Mouse (Mus musculus) kidney, postnatal 0 days (tissue): ENCODE data around the gene Asl. TPM values are rescaled to one million over a fixed set of nuclear protein-coding genes. Genes with fewer than 3 reads are reported as not detected.

Experiments used
- ATAC-seq: fragments of 200-750 bp; cut with Nextera tagmentation; replicated peaks from 2 replicates; pipeline ENCODE4 v1.8.0; 2017; ENCODE audit warnings: low read depth, moderate number of reproducible peaks, moderate TSS enrichment, moderate library complexity; ENCODE audit not compliant: low FRiP score
- DNase-seq: peaks from one replicate; pipeline ENCODE4 v3.0.0-alpha.2; 2016; ENCODE audit warnings: low spot score
- H3K27ac ChIP-seq: fragments of 300-500 bp; sonication (generic); 2 replicates; pipeline ENCODE4 v1.5.1; 2014; ENCODE audit warnings: mild to moderate bottlenecking
- H3K27me3 ChIP-seq: fragments of 300-500 bp; sonication (generic); 2 replicates; pipeline ENCODE4 v1.6.1; 2014; ENCODE audit warnings: low read length, mixed read lengths; ENCODE audit not compliant: insufficient read depth
- H3K36me3 ChIP-seq: fragments of 300-500 bp; sonication (generic); 2 replicates; pipeline ENCODE4 v1.6.1; 2014; ENCODE audit warnings: low read length, mixed read lengths; ENCODE audit not compliant: insufficient read depth
- H3K4me1 ChIP-seq: fragments of 300-500 bp; sonication (generic); replicated peaks from 2 replicates; pipeline ENCODE4 v1.6.1; 2014; ENCODE audit warnings: antibody characterized with exemption, low read length, mixed read lengths; ENCODE audit not compliant: insufficient read depth
- H3K4me2 ChIP-seq: fragments of 300-500 bp; sonication (generic); 2 replicates; pipeline ENCODE4 v1.6.1; 2014; ENCODE audit warnings: mild to moderate bottlenecking, low read length, moderate library complexity, mixed read lengths
- H3K4me3 ChIP-seq: fragments of 300-500 bp; sonication (generic); replicated peaks from 2 replicates; pipeline ENCODE4 v1.5.1; 2014; ENCODE audit warnings: low read depth, low read length
- H3K9ac ChIP-seq: fragments of 300-500 bp; sonication (generic); 2 replicates; pipeline ENCODE4 v1.6.1; 2014; ENCODE audit warnings: low read depth, low read length
- H3K9me3 ChIP-seq: fragments of 300-500 bp; sonication (generic); replicated peaks from 2 replicates; pipeline ENCODE4 v1.6.1; 2016; ENCODE audit warnings: low read length, inconsistent platforms, mixed read lengths
- CTCF ChIP-seq: IDR thresholded peaks from 2 replicates; pipeline ENCODE4 v1.5.1; 2016; ENCODE audit warnings: antibody characterized with exemption, low read depth, mild to moderate bottlenecking, moderate library complexity
- WGBS: fragments of 180-500 bp; shearing (Covaris S2); extraction: QIAGEN DNeasy Blood & Tissue Kit; methylation state at CpG from one replicate; pipeline ENCODE4 v1.1.7; 2014; 5-methylcytosine and 5-hydroxymethylcytosine counted together
- polyA plus RNA-seq: library from polyadenylated mRNA; unstranded; fragments of >200 nt; fragmentation: Nextera tagmentation; extraction: Ambion mirVana; gene quantifications from 2 replicates; pipeline ENCODE4 v1.2.1, GENCODE M21; 2015

Gene Asl
- polyA plus RNA-seq, 1 experiment from 2014 or later, result 86.4 TPM

DNA sequence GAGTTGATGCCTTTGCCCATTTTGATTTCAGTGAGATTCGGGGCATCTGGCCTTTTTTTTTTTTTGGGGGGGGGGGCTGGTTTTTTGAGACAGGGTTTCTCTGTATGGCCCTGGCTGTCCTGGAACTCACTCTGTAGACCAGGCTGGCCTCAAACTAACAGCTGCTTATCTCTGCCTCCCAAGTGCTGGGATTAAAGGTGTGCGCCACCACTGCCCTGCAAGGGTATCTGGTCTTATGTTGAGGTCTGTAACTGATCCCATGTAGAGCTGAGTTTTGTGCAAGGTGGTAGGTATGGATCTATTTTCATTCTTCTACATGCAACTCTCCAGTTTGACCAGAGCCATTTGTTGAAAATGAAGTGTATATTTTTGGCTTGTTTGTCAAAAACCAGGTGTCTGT lies 27.3 kb upstream of the Asl start:
- H3K4me1 ChIP-seq, result no peaks in the 10 kb centered on the region
- no peaks in the 10 kb centered on the region for H3K27me3 ChIP-seq
- H3K9ac ChIP-seq, result no peak overlapping the region
- ATAC-seq (no peak), DNase-seq (no peak)
- no peak overlapping the region for H3K4me3 ChIP-seq
- H3K4me2 ChIP-seq, result no peak overlapping the region
- no peak overlapping the region for H3K27ac ChIP-seq
- 0 out of 2 replicates have a peak, but pooled peaks cover 16% of the 10 kb centered on the region for H3K36me3 ChIP-seq
- H3K9me3 ChIP-seq, result no peaks in the 10 kb centered on the region
- 94% methylated on average over 2 of the region's 2 CpGs for WGBS
- no peak for TF ChIP-seq CTCF

DNA sequence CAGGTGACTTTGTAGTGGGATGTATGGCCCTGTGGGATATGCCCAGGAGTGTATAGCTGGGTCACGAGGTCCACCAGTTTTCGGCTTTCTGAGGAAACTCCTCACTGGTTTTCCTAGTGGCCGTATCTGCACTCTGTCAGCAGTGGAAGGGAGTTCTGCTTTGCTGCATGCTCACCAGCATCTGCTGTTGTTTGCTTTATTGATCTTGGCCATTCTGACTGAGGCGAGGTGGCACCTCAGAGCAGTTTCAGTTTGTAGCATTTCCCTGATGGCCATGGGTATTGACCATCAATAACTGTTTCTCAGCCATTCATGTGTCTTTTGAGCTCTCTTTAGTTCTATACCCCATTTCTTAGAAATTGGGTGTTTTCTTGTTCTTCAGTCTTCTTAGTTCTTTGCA lies 26.6 kb upstream of the Asl start:
- no peak for TF ChIP-seq CTCF
- no peaks in the 10 kb centered on the region for H3K27me3 ChIP-seq
- no peak overlapping the region for H3K9ac ChIP-seq
- no peaks in the 10 kb centered on the region for H3K4me1 ChIP-seq
- no peak overlapping the region for H3K4me2 ChIP-seq
- no peak overlapping the region for H3K4me3 ChIP-seq
- no peaks in the 10 kb centered on the region for H3K9me3 ChIP-seq
- H3K27ac ChIP-seq, result no peak overlapping the region
- H3K36me3 ChIP-seq, result 0 out of 2 replicates have a peak, but pooled peaks cover 20% of the 10 kb centered on the region
- no peak for ATAC-seq
- DNase-seq, result no peak
- 94% methylated on average over 4 of the region's 4 CpGs for WGBS

DNA sequence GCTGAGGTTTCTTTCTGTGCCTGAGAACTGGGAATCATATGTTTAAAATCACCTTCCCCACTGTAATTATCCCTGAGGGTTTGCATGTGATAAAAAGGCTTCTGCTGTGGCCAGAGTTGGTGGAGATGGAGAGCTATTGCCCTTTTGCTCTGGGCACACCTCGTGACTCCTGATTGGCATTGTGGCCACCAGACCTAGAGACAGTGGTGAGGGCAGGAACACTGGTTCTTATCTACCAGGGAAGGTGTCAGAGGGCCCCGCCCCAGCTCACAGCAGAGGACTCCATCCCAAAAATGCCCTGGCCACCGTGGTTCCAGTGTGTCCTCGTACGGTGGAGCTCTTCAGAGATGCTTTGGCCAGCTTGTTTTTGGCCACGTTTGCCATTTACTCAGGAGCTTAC lies 23.9 kb upstream of the Asl start:
- TF ChIP-seq CTCF, result no peak
- 95% methylated on average over 6 of the region's 6 CpGs for WGBS
- Histone ChIP-seq H3K4me1 (no peaks in the 10 kb centered on the region; the same call in 1 of the 2 replicates), H3K9me3 (no peaks in the 10 kb centered on the region), H3K36me3 (0 out of 2 replicates have a peak, but pooled peaks cover 17% of the 10 kb centered on the region), H3K4me2 (no peak overlapping the region), H3K27ac (no peak overlapping the region), H3K27me3 (no peaks in the 10 kb centered on the region), H3K9ac (no peak overlapping the region), H3K4me3 (no peak overlapping the region)
- DNase-seq, result no peak
- no peak for ATAC-seq

DNA sequence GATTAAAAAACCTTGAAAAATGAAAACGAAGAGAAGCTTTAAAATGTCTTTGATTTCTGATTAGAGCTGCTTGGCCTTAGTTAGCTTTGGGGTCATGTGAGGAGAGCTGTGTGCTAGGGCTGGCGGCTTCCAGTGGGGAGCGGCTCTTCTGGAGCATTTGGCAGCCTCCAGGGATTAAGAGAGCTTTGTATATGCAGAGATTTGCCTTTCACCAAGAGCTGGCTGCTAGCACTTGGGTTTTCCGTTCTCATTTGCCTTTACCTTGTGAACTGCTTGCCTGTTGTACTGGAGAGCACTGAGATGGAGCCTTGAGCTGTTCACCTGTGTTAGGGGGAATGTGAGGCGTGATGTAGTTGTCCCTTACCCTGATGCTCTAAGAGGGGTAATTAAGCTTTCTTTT lies 23.5 kb upstream of the Asl start:
- H3K36me3 ChIP-seq, result 0 out of 2 replicates have a peak, but pooled peaks cover 17% of the 10 kb centered on the region
- ATAC-seq (no peak), DNase-seq (no peak)
- no peak overlapping the region for H3K4me2 ChIP-seq
- H3K27ac ChIP-seq, result no peak overlapping the region
- no peaks in the 10 kb centered on the region for H3K27me3 ChIP-seq
- no peak for TF ChIP-seq CTCF
- WGBS, result 77% methylated on average over 5 of the region's 5 CpGs
- H3K9ac ChIP-seq, result no peak overlapping the region
- H3K4me3 ChIP-seq, result no peak overlapping the region
- no peaks in the 10 kb centered on the region; the same call in 1 of the 2 replicates for H3K4me1 ChIP-seq
- no peaks in the 10 kb centered on the region for H3K9me3 ChIP-seq

DNA sequence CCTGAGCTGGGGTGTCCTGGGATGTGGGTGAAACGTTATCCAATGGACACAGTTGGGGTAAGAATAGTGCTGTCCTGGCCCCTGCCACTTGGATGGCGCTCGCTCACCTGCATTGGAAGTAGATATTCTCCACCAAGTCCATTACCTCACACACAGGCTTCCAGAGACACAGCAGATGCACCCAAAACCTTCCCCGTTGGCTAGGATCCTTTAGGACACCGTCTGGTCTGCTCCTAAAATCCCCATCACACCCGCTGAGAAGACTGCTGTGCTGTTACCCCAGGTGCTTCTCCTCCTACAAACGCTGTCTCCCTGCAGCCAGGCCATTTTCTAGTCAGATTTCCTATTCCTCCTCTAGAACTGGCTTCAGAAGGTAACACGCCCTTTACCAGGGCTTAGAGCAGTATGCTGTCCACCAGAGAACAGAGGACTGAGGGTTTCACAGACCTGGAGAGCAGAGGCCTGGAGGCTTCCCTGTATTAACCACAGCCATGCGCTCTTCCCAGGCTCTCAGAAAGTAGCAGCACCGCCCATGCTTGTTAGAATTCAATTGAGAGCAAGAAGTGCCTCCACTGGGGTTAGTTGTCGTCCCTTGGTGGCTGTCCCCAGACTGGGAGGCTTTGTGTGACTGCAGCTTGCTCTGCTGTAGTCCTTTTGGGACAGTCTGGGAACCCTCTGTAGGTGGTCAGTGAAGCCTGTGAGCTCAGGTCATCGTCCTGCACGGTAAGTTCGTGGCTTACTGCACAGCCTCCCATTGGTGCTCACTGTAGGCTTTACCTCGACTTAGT lies 22.2 kb upstream of the Asl start:
- H3K36me3 ChIP-seq, result peaks cover 19% of the 10 kb centered on the region; the same call in 1 of the 2 replicates
- H3K4me3 ChIP-seq, result no peak overlapping the region
- no peak for DNase-seq
- H3K4me2 ChIP-seq, result no peak overlapping the region
- no peak overlapping the region for H3K27ac ChIP-seq
- H3K9me3 ChIP-seq, result no peaks in the 10 kb centered on the region
- no peaks in the 10 kb centered on the region; the same call in 1 of the 2 replicates for H3K4me1 ChIP-seq
- no peak for TF ChIP-seq CTCF
- no peak overlapping the region for H3K9ac ChIP-seq
- no peak for ATAC-seq
- no peaks in the 10 kb centered on the region for H3K27me3 ChIP-seq
- 79% methylated on average over 15 of the region's 15 CpGs for WGBS

DNA sequence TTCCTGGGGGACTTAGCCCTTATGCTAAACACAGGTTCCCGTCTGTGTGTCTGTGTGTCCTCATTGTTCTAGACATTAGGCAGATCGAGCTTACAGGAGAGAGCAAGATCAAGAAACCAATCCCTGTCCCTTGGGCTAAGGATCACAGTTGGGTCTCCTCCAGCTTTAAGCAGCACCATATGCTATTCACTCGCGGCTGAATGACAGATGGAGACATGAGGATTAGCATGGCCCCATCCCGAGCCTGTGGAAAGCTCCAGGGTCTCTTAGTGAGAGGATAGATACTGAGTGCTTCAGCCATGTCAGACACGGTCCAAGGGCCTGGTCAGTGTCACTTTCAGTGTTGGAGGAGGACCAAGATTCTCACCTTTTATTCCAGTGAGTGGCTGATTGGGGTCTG lies 21.4 kb upstream of the Asl start:
- WGBS, result 77% methylated on average over 6 of the region's 6 CpGs
- peaks cover 20% of the 10 kb centered on the region; the same call in 1 of the 2 replicates for H3K36me3 ChIP-seq
- no peak overlapping the region for H3K9ac ChIP-seq
- H3K9me3 ChIP-seq, result no peaks in the 10 kb centered on the region
- no peak for ATAC-seq
- TF ChIP-seq CTCF, result no peak
- H3K27ac ChIP-seq, result no peak overlapping the region
- H3K4me3 ChIP-seq, result no peak overlapping the region
- no peak for DNase-seq
- no peaks in the 10 kb centered on the region; the same call in 1 of the 2 replicates for H3K4me1 ChIP-seq
- H3K4me2 ChIP-seq, result no peak overlapping the region
- no peaks in the 10 kb centered on the region for H3K27me3 ChIP-seq
